Mouse (Mus musculus) heart, postnatal 0 days (tissue): ENCODE data around the gene Zfp764.

ENCODE experiments used
- CTCF ChIP-seq: IDR thresholded peaks from 2 replicates; pipeline ENCODE4 v1.5.1; 2016; ENCODE audit warnings: antibody characterized with exemption, control low read depth, low read depth
- EP300 ChIP-seq: IDR thresholded peaks from 2 replicates; pipeline ENCODE4 v1.6.1; 2016; ENCODE audit warnings: antibody characterized with exemption, low read depth

GRCm38 (mm10) chr7:127393157-127393943, 13.3 kb downstream of the Zfp764 start, which contains the start of gene E430018J23Rik:
- TF ChIP-seq CTCF (no peak), EP300 (no peak)
